Mouse (Mus musculus) forebrain, embryonic 10.5 days (tissue): Measurements from ENCODE around the gene Gabrg3. TPM values are rescaled to one million over a fixed set of nuclear protein-coding genes. Genes with fewer than 3 reads are reported as not detected.

Source experiments
- DNase-seq: peaks from one replicate; pipeline ENCODE4 v3.0.0-alpha.2; 2017; ENCODE audit warnings: low spot score; ENCODE audit errors: extremely low spot score
- H3K27ac ChIP-seq: fragments of 300-500 bp; sonication (generic); 2 replicates; pipeline ENCODE4 v1.5.1; 2016; ENCODE audit warnings: mild to moderate bottlenecking
- H3K27me3 ChIP-seq: fragments of 300-500 bp; sonication (generic); 2 replicates; pipeline ENCODE4 v1.6.1; 2016; ENCODE audit warnings: mild to moderate bottlenecking; ENCODE audit not compliant: poor library complexity, severe bottlenecking
- H3K36me3 ChIP-seq: fragments of 300-500 bp; sonication (generic); replicated peaks from 2 replicates; pipeline ENCODE4 v1.6.1; 2016; ENCODE audit warnings: mild to moderate bottlenecking, moderate library complexity
- H3K4me1 ChIP-seq: fragments of 300-500 bp; sonication (generic); 2 replicates; pipeline ENCODE4 v1.6.1; 2016
- H3K4me3 ChIP-seq: fragments of 300-500 bp; sonication (generic); 2 replicates; pipeline ENCODE4 v1.5.1; 2016; ENCODE audit warnings: mild to moderate bottlenecking, moderate library complexity
- H3K9me3 ChIP-seq: fragments of 300-500 bp; sonication (generic); 2 replicates; pipeline ENCODE4 v1.6.1; 2016; ENCODE audit warnings: mild to moderate bottlenecking, moderate library complexity
- WGBS: fragments of 180-500 bp; shearing (Covaris S2); methylation state at CpG from one replicate; pipeline ENCODE4 v1.1.7; 2016; 5-methylcytosine and 5-hydroxymethylcytosine counted together
- polyA plus RNA-seq: library from polyadenylated mRNA; unstranded; fragments of >200 nt; fragmentation: Nextera tagmentation; extraction: Ambion mirVana; gene quantifications from 2 replicates; pipeline ENCODE4 v1.2.1, GENCODE M21; 2016

The Gabrg3 gene
- polyA plus RNA-seq, 1 experiment from 2014 or later = 0.24 TPM

GRCm38 (mm10) chr7:57357871-57358540 lies 29.0 kb downstream of the Gabrg3 start:
- Histone ChIP-seq H3K4me3 (no peak overlapping the region), H3K9me3 (no peaks in the 10 kb centered on the region), H3K36me3 (no peaks in the 10 kb centered on the region), H3K27me3 (no peaks in the 10 kb centered on the region), H3K27ac (no peak overlapping the region), H3K4me1 (no peaks in the 10 kb centered on the region)
- 53% methylated on average over 6 of the region's 6 CpGs for WGBS
- no peak for DNase-seq

DNA sequence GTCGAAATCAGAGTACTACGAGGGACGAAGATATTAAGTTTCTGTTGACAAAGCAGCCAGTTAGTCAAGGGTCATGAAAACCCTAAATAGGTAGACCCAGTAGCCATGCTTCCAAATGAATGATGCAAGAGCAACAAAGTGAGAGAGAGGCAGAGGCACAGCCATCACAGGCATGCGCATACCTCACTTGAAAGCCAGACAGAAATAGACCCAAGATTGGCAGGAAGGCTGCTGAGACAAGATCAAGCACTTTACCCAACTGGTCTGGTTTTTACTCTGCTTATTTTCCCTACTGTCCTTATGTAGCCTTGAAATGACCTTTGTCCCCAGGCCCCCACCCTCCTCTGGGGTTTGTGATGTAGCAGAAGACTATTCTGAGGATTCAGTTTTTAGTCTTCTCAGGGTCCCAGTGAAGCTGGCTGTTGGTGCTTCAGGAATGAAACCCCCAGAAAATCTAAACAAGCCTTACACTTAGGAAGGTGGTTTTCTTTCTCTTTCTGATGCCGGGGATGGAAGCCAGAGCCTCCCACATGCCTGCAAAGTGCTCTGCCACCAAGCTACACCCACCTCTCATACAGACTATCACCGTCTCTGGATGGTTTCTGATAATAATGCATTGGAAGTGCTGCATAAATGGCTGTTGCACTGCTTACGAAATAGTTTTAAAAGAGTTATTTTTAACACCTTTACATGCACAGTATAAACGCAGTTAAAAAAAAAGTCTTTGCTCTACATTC lies 30.3 kb downstream of the Gabrg3 start:
- Histone ChIP-seq H3K27me3 (no peaks in the 10 kb centered on the region), H3K4me3 (no peak overlapping the region), H3K27ac (no peak overlapping the region), H3K9me3 (no peaks in the 10 kb centered on the region), H3K4me1 (no peaks in the 10 kb centered on the region), H3K36me3 (no peaks in the 10 kb centered on the region)
- WGBS = 91% methylated on average over 8 of the region's 8 CpGs
- DNase-seq = no peak

GRCm38 (mm10) chr7:57348774-57349173 lies 38.2 kb downstream of the Gabrg3 start:
- Histone ChIP-seq H3K27me3 (no peaks in the 10 kb centered on the region), H3K36me3 (no peaks in the 10 kb centered on the region), H3K4me3 (no peak overlapping the region), H3K27ac (no peak overlapping the region), H3K9me3 (no peaks in the 10 kb centered on the region), H3K4me1 (no peaks in the 10 kb centered on the region)
- no peak for DNase-seq
- 94% methylated on average over 1 of the region's 1 CpGs for WGBS

DNA sequence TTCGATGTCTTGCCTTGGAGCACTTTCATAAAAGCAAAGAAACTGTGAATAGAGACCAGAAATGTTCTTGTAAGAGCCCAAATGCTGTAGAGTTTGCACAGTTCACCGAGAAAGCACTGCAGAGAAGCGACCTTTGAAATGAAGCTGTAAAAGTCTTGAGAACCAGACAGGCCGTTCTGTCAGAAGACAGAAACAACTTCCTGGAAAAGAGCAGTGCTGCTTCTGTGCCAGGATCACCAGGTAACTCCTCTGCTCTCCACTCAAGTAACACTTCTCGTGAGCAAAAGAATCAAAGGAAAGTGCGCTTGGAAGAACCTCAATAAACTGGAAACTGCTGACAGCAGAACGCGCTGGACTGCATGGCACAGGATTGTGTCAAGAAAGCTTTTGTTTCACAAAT lies 45.1 kb downstream of the Gabrg3 start:
- Histone ChIP-seq H3K4me1 (peaks cover 5% of the 10 kb centered on the region; the same call in 1 of the 2 replicates), H3K27me3 (no peaks in the 10 kb centered on the region), H3K4me3 (no peak overlapping the region), H3K9me3 (no peaks in the 10 kb centered on the region), H3K27ac (no peak overlapping the region), H3K36me3 (no peaks in the 10 kb centered on the region)
- no peak for DNase-seq
- WGBS = 80% methylated on average over 8 of the region's 8 CpGs

GRCm38 (mm10) chr7:57331211-57331610 lies 55.8 kb downstream of the Gabrg3 start:
- Histone ChIP-seq H3K27me3 (no peaks in the 10 kb centered on the region), H3K4me1 (no peaks in the 10 kb centered on the region), H3K36me3 (no peaks in the 10 kb centered on the region), H3K9me3 (no peaks in the 10 kb centered on the region), H3K27ac (no peak overlapping the region), H3K4me3 (no peak overlapping the region)
- 70% methylated on average over 3 of the region's 3 CpGs for WGBS
- no peak for DNase-seq

DNA sequence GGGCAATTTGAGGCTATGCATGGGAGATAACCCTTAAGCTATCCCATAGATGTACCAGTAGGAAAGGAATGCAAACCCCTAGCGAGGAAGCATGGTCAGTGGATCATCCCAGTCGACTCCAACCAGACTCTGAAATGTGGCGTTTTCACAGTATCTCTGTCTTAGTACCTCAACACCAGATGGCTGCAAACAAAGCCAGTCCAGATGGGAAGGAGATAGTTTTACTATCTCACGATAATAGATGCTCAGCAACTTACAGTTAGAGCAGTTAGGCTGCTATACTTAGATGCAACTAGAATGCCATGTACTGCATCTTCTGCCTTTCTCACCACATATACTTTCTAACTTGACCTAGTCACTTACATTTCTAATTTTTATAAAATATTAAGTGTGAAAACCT lies 56.7 kb downstream of the Gabrg3 start:
- 87% methylated on average over 4 of the region's 4 CpGs for WGBS
- H3K4me1 ChIP-seq = no peaks in the 10 kb centered on the region
- no peaks in the 10 kb centered on the region for H3K36me3 ChIP-seq
- H3K9me3 ChIP-seq = no peaks in the 10 kb centered on the region
- H3K4me3 ChIP-seq = no peak overlapping the region
- no peak for DNase-seq
- no peaks in the 10 kb centered on the region for H3K27me3 ChIP-seq
- no peak overlapping the region for H3K27ac ChIP-seq

DNA sequence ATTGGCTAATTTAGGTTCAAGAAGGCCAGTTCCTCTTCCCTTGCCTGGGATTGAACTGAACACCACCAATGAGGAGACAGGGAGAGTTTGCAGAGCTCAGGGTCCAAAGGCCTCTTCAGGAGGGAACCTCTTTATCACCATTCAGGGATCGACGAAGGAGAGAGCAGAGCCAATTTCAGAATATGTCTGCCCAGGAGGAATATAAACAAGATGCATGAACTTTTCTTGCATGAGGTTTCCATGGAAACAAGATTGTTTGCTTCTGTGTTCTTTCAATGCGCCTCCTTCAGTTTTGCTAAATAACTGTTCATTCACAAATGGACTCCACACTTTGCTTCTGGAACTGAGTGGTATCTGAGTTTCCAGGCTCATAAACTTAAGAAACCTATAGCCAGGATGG lies 62.5 kb downstream of the Gabrg3 start:
- WGBS = 89% methylated on average over 3 of the region's 3 CpGs
- no peak for DNase-seq
- Histone ChIP-seq H3K36me3 (no peaks in the 10 kb centered on the region), H3K27ac (no peak overlapping the region), H3K4me3 (no peak overlapping the region), H3K27me3 (no peaks in the 10 kb centered on the region), H3K9me3 (no peaks in the 10 kb centered on the region), H3K4me1 (no peaks in the 10 kb centered on the region)

DNA sequence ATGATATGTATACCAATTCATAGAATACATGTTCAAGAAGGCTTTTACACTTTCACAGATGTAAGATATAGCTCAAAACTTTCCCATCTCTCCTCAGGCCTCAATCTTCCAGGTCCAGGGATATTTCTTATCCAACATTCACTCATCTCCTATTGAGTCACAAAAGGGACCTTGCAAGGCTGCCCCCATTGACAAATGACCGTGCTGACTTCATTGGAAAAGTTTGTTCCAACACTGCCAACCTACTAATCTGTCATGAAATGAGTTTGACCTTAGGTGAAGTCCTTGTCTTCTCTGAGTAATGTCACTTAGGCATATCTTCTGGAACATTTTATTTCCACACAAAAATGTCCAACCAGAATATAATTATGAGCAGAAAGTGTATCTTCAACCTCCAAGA lies 64.9 kb downstream of the Gabrg3 start:
- Histone ChIP-seq H3K36me3 (no peaks in the 10 kb centered on the region), H3K4me3 (no peak overlapping the region), H3K27ac (no peak overlapping the region), H3K9me3 (no peaks in the 10 kb centered on the region), H3K27me3 (no peaks in the 10 kb centered on the region), H3K4me1 (no peaks in the 10 kb centered on the region)
- no peak for DNase-seq
- 84% methylated on average over 1 of the region's 1 CpGs for WGBS

GRCm38 (mm10) chr7:57314971-57315370 lies 72.0 kb downstream of the Gabrg3 start:
- Histone ChIP-seq H3K4me3 (no peak overlapping the region), H3K36me3 (no peaks in the 10 kb centered on the region), H3K27ac (no peak overlapping the region), H3K9me3 (no peaks in the 10 kb centered on the region), H3K4me1 (no peaks in the 10 kb centered on the region), H3K27me3 (no peaks in the 10 kb centered on the region)
- DNase-seq = no peak
- 93% methylated on average over 1 of the region's 1 CpGs for WGBS

DNA sequence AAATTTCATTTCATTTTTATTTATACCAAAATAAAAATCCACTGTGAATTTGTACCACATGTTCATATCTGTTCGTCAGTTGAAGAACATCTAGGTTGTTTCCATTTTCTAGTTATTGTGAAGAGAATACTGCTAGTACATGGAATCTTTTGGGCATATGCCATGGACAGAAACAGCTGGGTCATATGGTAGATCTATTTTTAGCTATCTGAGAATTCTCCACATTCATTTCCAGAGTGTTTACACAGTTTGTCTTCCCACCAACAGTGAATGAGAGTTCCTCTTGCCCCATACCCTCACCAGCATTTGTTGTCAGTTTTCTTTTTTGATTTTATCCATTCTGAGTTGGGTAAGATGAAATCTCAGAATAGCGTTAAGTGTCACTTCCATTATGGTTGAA lies 75.0 kb downstream of the Gabrg3 start:
- H3K9me3 ChIP-seq = no peaks in the 10 kb centered on the region
- H3K27ac ChIP-seq = no peak overlapping the region
- H3K4me1 ChIP-seq = no peaks in the 10 kb centered on the region
- no peaks in the 10 kb centered on the region for H3K36me3 ChIP-seq
- no peak overlapping the region for H3K4me3 ChIP-seq
- H3K27me3 ChIP-seq = no peaks in the 10 kb centered on the region
- 87% methylated on average over 2 of the region's 2 CpGs for WGBS
- no peak for DNase-seq

DNA sequence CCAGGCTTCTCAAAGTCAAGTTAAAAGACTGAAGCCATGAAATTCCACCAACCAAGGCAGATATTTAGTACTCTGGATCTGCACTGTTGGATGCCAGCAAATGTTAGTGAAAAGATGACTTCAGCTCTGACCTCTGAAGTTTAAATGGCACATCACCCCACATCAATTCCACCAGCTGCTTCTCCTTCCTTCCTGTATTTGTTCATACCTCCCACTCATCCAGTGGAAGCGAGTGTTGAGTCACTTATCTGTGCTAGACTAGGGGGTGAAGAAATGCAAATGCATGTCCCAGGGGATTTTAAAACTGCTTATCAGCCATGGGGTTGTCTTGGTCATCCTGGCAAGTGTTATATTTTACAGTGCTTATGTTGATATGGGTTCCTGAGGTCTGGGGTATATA lies 79.7 kb downstream of the Gabrg3 start:
- H3K9me3 ChIP-seq = no peaks in the 10 kb centered on the region
- WGBS = 88% methylated on average over 1 of the region's 1 CpGs
- H3K4me1 ChIP-seq = no peaks in the 10 kb centered on the region
- no peak overlapping the region for H3K27ac ChIP-seq
- no peak for DNase-seq
- H3K36me3 ChIP-seq = no peaks in the 10 kb centered on the region
- H3K27me3 ChIP-seq = no peaks in the 10 kb centered on the region
- no peak overlapping the region for H3K4me3 ChIP-seq

DNA sequence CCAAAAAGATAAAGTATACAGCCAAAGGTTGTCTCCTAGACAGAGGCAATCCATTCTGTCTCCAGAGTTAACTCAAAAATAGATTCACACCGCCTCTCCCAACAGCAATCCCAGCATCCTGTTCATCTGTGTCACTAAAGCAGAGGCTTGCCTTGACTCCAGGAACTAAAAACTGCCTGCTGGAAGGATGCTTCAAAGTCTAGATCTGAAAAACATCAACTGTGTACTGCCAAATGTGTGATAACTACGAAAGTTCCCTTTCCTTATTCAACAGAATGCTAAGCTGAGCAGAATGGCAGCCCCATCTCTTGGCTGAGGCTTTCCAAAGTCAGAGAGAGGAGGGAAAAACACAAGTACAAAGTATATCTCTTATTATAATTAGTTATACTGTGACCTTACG lies 90.3 kb downstream of the Gabrg3 start:
- no peak for DNase-seq
- Histone ChIP-seq H3K27ac (no peak overlapping the region), H3K4me1 (no peaks in the 10 kb centered on the region), H3K9me3 (no peaks in the 10 kb centered on the region), H3K4me3 (no peak overlapping the region), H3K36me3 (no peaks in the 10 kb centered on the region), H3K27me3 (no peaks in the 10 kb centered on the region)
- 89% methylated on average over 3 of the region's 3 CpGs for whole genome bisulfite sequencing

DNA sequence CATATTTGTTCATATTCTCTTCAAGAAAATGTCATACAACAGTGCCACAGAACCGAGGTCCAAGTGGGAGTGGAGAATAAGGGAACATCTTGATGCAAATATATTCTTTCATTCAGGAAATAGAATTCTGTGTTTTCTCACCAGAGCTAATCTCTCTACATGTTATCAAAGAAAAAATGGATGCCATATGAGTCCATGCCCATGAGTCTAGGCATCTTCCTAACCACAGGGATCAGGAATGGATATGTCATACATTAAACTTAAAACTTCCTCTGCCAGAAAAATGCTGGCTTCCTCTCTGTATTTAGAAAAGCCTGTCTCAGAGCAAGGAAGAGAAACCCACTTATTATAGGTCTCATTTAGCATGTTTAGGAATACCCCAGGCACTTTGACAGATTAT lies 92.9 kb downstream of the Gabrg3 start:
- Histone ChIP-seq H3K36me3 (no peaks in the 10 kb centered on the region), H3K4me3 (no peak overlapping the region), H3K9me3 (no peaks in the 10 kb centered on the region), H3K4me1 (no peaks in the 10 kb centered on the region), H3K27ac (no peak overlapping the region), H3K27me3 (no peaks in the 10 kb centered on the region)
- no peak for DNase-seq
- WGBS = 82% methylated on average over 1 of the region's 1 CpGs
